Mouse (Mus musculus) liver, postnatal 0 days (tissue): ENCODE measurements around the gene Ndufaf2. TPM values are rescaled to one million over a fixed set of nuclear protein-coding genes. Genes with fewer than 3 reads are reported as not detected.

Experiments used
- ATAC-seq: fragments of 200-750 bp; cut with Nextera tagmentation; 2 replicates; pipeline ENCODE4 v1.8.0; 2017; ENCODE audit warnings: mild to moderate bottlenecking, moderate library complexity
- DNase-seq: peaks from one replicate; pipeline ENCODE4 v3.0.0-alpha.2; 2016
- H3K27ac ChIP-seq: fragments of 300-500 bp; sonication (generic); 2 replicates; pipeline ENCODE4 v1.5.1; 2014; ENCODE audit warnings: antibody characterized with exemption, moderate library complexity, mild to moderate bottlenecking, low read depth
- H3K27me3 ChIP-seq: fragments of 300-500 bp; sonication (generic); 2 replicates; pipeline ENCODE4 v1.6.1; 2014; ENCODE audit warnings: low read length, control low read depth, mixed read lengths; ENCODE audit not compliant: insufficient read depth
- H3K36me3 ChIP-seq: fragments of 300-500 bp; sonication (generic); replicated peaks from 2 replicates; pipeline ENCODE4 v1.6.1; 2014; ENCODE audit warnings: mild to moderate bottlenecking, control low read depth, low read length, moderate library complexity, mixed read lengths; ENCODE audit not compliant: insufficient read depth
- H3K4me1 ChIP-seq: fragments of 300-500 bp; sonication (generic); 2 replicates; pipeline ENCODE4 v1.6.1; 2014; ENCODE audit warnings: antibody characterized with exemption, mild to moderate bottlenecking, control low read depth; ENCODE audit not compliant: insufficient read depth
- H3K4me2 ChIP-seq: fragments of 300-500 bp; sonication (generic); 2 replicates; pipeline ENCODE4 v1.6.1; 2014; ENCODE audit warnings: low read depth, mild to moderate bottlenecking, low read length, moderate library complexity, mixed read lengths
- H3K4me3 ChIP-seq: fragments of 300-500 bp; sonication (generic); 2 replicates; pipeline ENCODE4 v1.5.1; 2014; ENCODE audit warnings: low read depth, low read length
- H3K9ac ChIP-seq: fragments of 300-500 bp; sonication (generic); replicated peaks from 2 replicates; pipeline ENCODE4 v1.6.1; 2014; ENCODE audit warnings: mild to moderate bottlenecking, moderate library complexity
- H3K9me3 ChIP-seq: fragments of 300-500 bp; sonication (generic); 2 replicates; pipeline ENCODE4 v1.6.1; 2016; ENCODE audit warnings: mild to moderate bottlenecking, control low read depth, low read length, mixed read lengths
- CTCF ChIP-seq: sonication (generic); IDR thresholded peaks from 2 replicates; pipeline ENCODE4 v1.5.1; 2016; ENCODE audit warnings: antibody characterized with exemption, low read depth
- EP300 ChIP-seq: IDR thresholded peaks from 2 replicates; pipeline ENCODE4 v1.6.1; 2016; ENCODE audit warnings: antibody characterized with exemption, low read depth, mild to moderate bottlenecking
- WGBS: fragments of 180-500 bp; shearing (Covaris S2); extraction: QIAGEN DNeasy Blood & Tissue Kit; methylation state at CpG from one replicate; pipeline ENCODE4 v1.1.7; 2014; ENCODE audit not compliant: insufficient replicate concordance; 5-methylcytosine and 5-hydroxymethylcytosine counted together
- polyA plus RNA-seq: library from polyadenylated mRNA; unstranded; fragments of >200 nt; fragmentation: Nextera tagmentation; extraction: Ambion mirVana; gene quantifications from 2 replicates; pipeline ENCODE4 v1.2.1, GENCODE M21; 2015

Ndufaf2 gene
- polyA plus RNA-seq, 1 experiment from 2014 or later = 39.5 TPM

- H3K9me3 ChIP-seq = no peaks in the 10 kb centered on the region
- WGBS = 73% methylated on average over 11 of the region's 11 CpGs
- ATAC-seq (no peak), DNase-seq (no peak)
- no peaks in the 10 kb centered on the region for H3K27me3 ChIP-seq
- H3K4me3 ChIP-seq = no peak overlapping the region
- no peak for TF ChIP-seq CTCF
- no peak for TF ChIP-seq EP300
- H3K36me3 ChIP-seq = no peaks in the 10 kb centered on the region
- H3K4me2 ChIP-seq = no peak overlapping the region
- H3K9ac ChIP-seq = no peak overlapping the region
- H3K27ac ChIP-seq = no peak overlapping the region
- peaks cover 2% of the 10 kb centered on the region; the same call in 1 of the 2 replicates for H3K4me1 ChIP-seq
Observed at GRCm38 (mm10) chr13:107970422-107971142, 187.8 kb downstream of the Ndufaf2 start.

- no peaks in the 10 kb centered on the region for H3K36me3 ChIP-seq
- no peaks in the 10 kb centered on the region for H3K9me3 ChIP-seq
- no peak overlapping the region for H3K4me2 ChIP-seq
- H3K4me3 ChIP-seq = no peak overlapping the region
- H3K27me3 ChIP-seq = no peaks in the 10 kb centered on the region
- DNase-seq (no peak), ATAC-seq (no peak)
- WGBS = 54% methylated on average over 7 of the region's 7 CpGs
- H3K27ac ChIP-seq = no peak overlapping the region
- TF ChIP-seq CTCF = no peak
- no peak for TF ChIP-seq EP300
- H3K4me1 ChIP-seq = peaks cover 2% of the 10 kb centered on the region; the same call in 1 of the 2 replicates
- H3K9ac ChIP-seq = no peak overlapping the region
Observed at GRCm38 (mm10) chr13:107969961-107970391, 188.4 kb downstream of the Ndufaf2 start.

GRCm38 (mm10) chr13:107964616-107965015, 193.8 kb downstream of the Ndufaf2 start:
- Histone ChIP-seq H3K9ac (no peak overlapping the region), H3K9me3 (no peaks in the 10 kb centered on the region), H3K4me3 (no peak overlapping the region), H3K27me3 (no peaks in the 10 kb centered on the region), H3K4me2 (no peak overlapping the region), H3K36me3 (no peaks in the 10 kb centered on the region), H3K27ac (no peak overlapping the region), H3K4me1 (no peaks in the 10 kb centered on the region)
- TF ChIP-seq EP300 (no peak), CTCF (no peak)
- DNase-seq (no peak), ATAC-seq (no peak)
- WGBS = 68% methylated on average over 7 of the region's 7 CpGs

DNA sequence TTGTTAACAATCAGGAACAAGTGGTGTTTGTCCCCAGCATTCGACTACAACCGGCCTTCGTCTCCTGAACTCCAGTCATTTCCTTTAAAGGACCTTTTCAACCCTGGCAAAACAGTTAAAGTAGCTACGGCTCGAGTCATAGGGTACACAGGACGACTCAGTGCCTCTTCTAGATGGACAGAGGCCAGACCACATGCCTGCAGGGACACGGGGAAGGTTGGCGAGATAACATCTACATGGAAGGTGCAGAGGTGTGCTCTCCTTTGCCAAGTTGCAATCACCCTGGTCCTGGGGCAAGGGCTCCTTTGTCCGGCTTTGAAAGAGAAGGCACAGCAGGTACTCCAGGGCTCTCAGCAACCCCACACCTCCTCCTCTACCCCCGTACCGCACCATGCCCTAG, 195.0 kb downstream of the Ndufaf2 start:
- Histone ChIP-seq H3K4me1 (no peaks in the 10 kb centered on the region), H3K36me3 (no peaks in the 10 kb centered on the region), H3K9ac (no peak overlapping the region), H3K4me3 (no peak overlapping the region), H3K4me2 (no peak overlapping the region), H3K27me3 (no peaks in the 10 kb centered on the region), H3K27ac (no peak overlapping the region), H3K9me3 (no peaks in the 10 kb centered on the region)
- no peak for ATAC-seq
- 67% methylated on average over 11 of the region's 11 CpGs for WGBS
- DNase-seq = no peak
- no peak for TF ChIP-seq CTCF
- TF ChIP-seq EP300 = no peak

GRCm38 (mm10) chr13:107962741-107963140, 195.7 kb downstream of the Ndufaf2 start:
- H3K27ac ChIP-seq = no peak overlapping the region
- no peaks in the 10 kb centered on the region for H3K36me3 ChIP-seq
- H3K4me2 ChIP-seq = no peak overlapping the region
- no peak for DNase-seq
- no peaks in the 10 kb centered on the region for H3K4me1 ChIP-seq
- H3K9ac ChIP-seq = no peak overlapping the region
- no peaks in the 10 kb centered on the region for H3K9me3 ChIP-seq
- TF ChIP-seq CTCF (no peak), EP300 (no peak)
- no peaks in the 10 kb centered on the region for H3K27me3 ChIP-seq
- WGBS = 59% methylated on average over 4 of the region's 4 CpGs
- H3K4me3 ChIP-seq = no peak overlapping the region
- ATAC-seq = no peak

- Histone ChIP-seq H3K9me3 (no peaks in the 10 kb centered on the region), H3K9ac (no peak overlapping the region), H3K27me3 (no peaks in the 10 kb centered on the region), H3K4me1 (no peaks in the 10 kb centered on the region), H3K4me2 (no peak overlapping the region), H3K27ac (no peak overlapping the region), H3K36me3 (no peaks in the 10 kb centered on the region), H3K4me3 (no peak overlapping the region)
- 61% methylated on average over 4 of the region's 4 CpGs for WGBS
- DNase-seq (no peak), ATAC-seq (no peak)
- no peak for TF ChIP-seq EP300
- TF ChIP-seq CTCF = no peak
Observed at GRCm38 (mm10) chr13:107961972-107962371, 196.5 kb downstream of the Ndufaf2 start.
